Mouse (Mus musculus) olfactory bulb, adult 2 months (tissue): ENCODE measurements around the gene Adam8.

Experiments
- CTCF ChIP-seq: fragments of 200-500 bp; IDR thresholded peaks from 2 replicates; pipeline ENCODE4 v1.5.1; 2012; ENCODE audit warnings: low read depth, mild to moderate bottlenecking, low read length, moderate library complexity; ENCODE audit not compliant: insufficient read depth
- POLR2A ChIP-seq: fragments of 200-500 bp; IDR thresholded peaks from 2 replicates; pipeline ENCODE4 v1.6.1; 2012; ENCODE audit warnings: mild to moderate bottlenecking, low read depth, low read length, moderate library complexity; ENCODE audit not compliant: insufficient read depth

GRCm38 (mm10) chr7:139957958-139958357 is 34.4 kb downstream of the Adam8 start:
- TF ChIP-seq POLR2A (no peak), CTCF (no peak)
